Mouse (Mus musculus): Measurements from ENCODE around the gene Adra1b. TPM values are rescaled to one million over a fixed set of nuclear protein-coding genes. Genes with fewer than 3 reads are reported as not detected.

The Adra1b gene
- polyA plus RNA-seq, 1 experiment from 2014 or later, result 0.69 TPM

DNA sequence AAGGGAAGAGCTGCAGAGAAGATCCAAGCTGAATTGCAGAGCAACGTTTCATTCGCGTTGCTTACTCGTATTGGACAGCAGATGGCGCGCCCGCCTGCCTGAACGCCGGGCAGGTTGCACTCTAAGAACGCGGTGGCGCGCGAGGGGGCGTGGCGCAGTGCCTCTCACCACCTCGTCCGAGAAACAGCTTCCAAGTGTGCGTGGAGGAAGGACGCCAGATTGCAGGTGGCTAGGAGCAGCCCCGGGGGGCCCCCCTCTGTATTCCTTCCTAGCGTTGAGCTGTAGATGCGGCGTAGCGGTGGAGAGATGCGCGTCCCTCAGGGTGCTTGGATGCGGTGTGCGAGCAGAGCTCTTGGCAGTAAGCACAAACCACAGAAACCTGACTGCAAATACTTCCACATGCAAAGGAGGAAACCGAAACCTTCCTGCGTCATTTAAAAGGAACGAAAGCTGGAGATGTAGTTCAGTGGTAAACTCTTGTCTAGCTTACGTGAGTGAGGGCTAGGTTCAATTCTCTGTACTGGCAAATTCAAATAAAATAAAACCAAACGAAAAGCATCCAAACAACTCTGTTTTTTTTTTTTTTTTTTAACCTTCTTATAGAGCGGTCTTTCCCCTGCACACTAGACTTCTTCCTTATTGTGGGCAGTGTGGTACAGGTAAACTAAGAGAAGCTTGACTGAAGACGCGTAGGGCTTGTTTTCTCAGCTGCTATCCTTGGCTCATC lies 133.9 kb downstream of the Adra1b start:
- Histone ChIP-seq H3K27ac (no peak overlapping the region), H3K4me1 (replicated peaks) (no peaks in the 10 kb centered on the region), H3K9ac (replicated peaks) (peak overlapping the region; percentile 47; the same call in 1 of the 2 replicates), H3K36me3 (no peaks in the 10 kb centered on the region), H3K27me3 (peaks cover 20% of the 10 kb centered on the region), H3K4me2 (peak overlapping the region; percentile 76), H3K9me3 (no peaks in the 10 kb centered on the region), H3K4me3 (replicated peaks) (peak overlapping the region; percentile 53)
- WGBS, result 6% methylated on average over 37 of the region's 37 CpGs
- ATAC-seq (ENCODE audit: insufficient number of reproducible peaks, insufficient read depth, low FRiP score, low TSS enrichment, low read depth), result no peak

DNA sequence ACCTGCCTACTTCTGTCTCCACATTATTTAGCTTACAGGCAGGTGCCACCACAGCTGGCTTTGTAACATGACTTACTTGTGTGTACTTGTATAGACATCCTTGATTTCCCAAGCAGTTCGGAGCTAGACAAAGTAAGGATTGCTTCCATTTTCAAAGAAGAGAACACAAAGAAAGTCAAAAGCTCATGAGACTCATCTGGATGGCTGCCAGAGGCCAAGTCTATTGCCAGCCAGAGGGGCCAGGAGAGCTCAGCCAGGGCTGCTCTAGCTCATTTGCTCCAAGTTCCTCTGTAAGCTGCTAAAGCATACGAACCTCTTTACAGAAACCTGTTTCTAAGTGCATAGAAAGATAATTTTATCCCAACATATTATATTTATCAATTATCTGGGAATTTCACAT lies 142.6 kb downstream of the Adra1b start:
- Histone ChIP-seq H3K9me3 (no peaks in the 10 kb centered on the region), H3K4me2 (no peak overlapping the region), H3K27ac (no peak overlapping the region), H3K4me3 (replicated peaks) (no peak overlapping the region), H3K27me3 (peaks cover 11% of the 10 kb centered on the region; the same call in 1 of the 2 replicates), H3K36me3 (no peaks in the 10 kb centered on the region), H3K4me1 (replicated peaks) (no peaks in the 10 kb centered on the region), H3K9ac (replicated peaks) (no peak overlapping the region)
- 70% methylated on average over 2 of the region's 2 CpGs for WGBS
- no peak for ATAC-seq (ENCODE audit: insufficient number of reproducible peaks, insufficient read depth, low FRiP score, low TSS enrichment, low read depth)

- no peak for ATAC-seq (ENCODE audit: insufficient number of reproducible peaks, insufficient read depth, low FRiP score, low TSS enrichment, low read depth)
- Histone ChIP-seq H3K36me3 (no peaks in the 10 kb centered on the region), H3K4me3 (replicated peaks) (no peak overlapping the region), H3K4me1 (replicated peaks) (no peaks in the 10 kb centered on the region), H3K9ac (replicated peaks) (no peak overlapping the region), H3K4me2 (no peak overlapping the region), H3K27ac (no peak overlapping the region), H3K9me3 (no peaks in the 10 kb centered on the region), H3K27me3 (peaks cover 16% of the 10 kb centered on the region; the same call in 1 of the 2 replicates)
- 73% methylated on average over 5 of the region's 5 CpGs for WGBS
Measured at GRCm38 (mm10) chr11:43755411-43755810, 145.6 kb downstream of the Adra1b start.

DNA sequence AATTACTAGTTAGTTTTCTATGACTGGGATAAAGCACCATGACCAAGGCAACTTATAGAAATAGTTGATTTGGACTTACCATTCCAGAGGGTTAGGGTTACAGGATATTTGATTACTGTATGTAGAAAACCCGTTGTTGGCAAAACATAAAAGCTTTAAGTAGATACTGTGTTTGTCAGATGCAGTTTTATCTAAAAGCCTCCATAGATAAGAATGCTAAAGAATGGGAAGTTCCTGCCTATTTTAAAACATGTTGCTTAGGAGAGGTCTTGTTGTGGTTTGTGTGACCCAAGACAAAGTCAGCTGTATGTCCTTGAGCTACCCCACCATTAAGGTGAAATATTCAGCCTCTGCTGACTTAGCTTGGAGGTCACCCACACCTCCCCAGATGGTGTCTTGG lies 146.4 kb downstream of the Adra1b start:
- ATAC-seq (ENCODE audit: insufficient number of reproducible peaks, insufficient read depth, low FRiP score, low TSS enrichment, low read depth), result no peak
- H3K4me1 ChIP-seq (replicated peaks), result no peaks in the 10 kb centered on the region
- H3K4me3 ChIP-seq (replicated peaks), result no peak overlapping the region
- no peak overlapping the region for H3K4me2 ChIP-seq
- no peak overlapping the region for H3K9ac ChIP-seq (replicated peaks)
- no peaks in the 10 kb centered on the region for H3K36me3 ChIP-seq
- H3K27me3 ChIP-seq, result peaks cover 16% of the 10 kb centered on the region; the same call in 1 of the 2 replicates
- no peaks in the 10 kb centered on the region for H3K9me3 ChIP-seq
- H3K27ac ChIP-seq, result no peak overlapping the region
- 85% methylated on average over 1 of the region's 1 CpGs for WGBS

DNA sequence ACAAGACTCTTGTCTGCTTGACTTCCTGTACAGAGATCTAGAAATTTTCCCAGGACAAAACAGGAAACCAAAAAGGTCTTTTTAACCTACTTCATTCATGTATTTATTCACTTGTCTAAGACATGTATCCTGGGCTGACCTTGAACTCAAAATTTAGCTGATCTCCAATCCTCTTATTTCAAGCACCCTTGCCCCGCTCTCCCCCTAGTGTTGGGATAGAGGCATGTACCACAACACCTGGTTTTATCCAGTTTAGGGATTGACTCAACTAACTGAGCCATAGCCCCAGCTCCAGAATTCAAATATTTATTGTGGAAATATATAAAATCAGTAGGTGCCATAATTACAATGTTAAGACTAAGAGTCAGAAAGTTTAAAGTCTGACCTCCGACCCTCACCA lies 149.5 kb downstream of the Adra1b start:
- 71% methylated on average over 2 of the region's 2 CpGs for WGBS
- H3K4me3 ChIP-seq (replicated peaks), result no peak overlapping the region
- ATAC-seq (ENCODE audit: insufficient number of reproducible peaks, insufficient read depth, low FRiP score, low TSS enrichment, low read depth), result no peak
- peaks cover 6% of the 10 kb centered on the region for H3K4me1 ChIP-seq (replicated peaks)
- peaks cover 16% of the 10 kb centered on the region; the same call in 1 of the 2 replicates for H3K27me3 ChIP-seq
- no peaks in the 10 kb centered on the region for H3K36me3 ChIP-seq
- H3K9ac ChIP-seq (replicated peaks), result no peak overlapping the region
- H3K27ac ChIP-seq, result no peak overlapping the region
- H3K9me3 ChIP-seq, result no peaks in the 10 kb centered on the region
- no peak overlapping the region for H3K4me2 ChIP-seq

- peak within 1 kb of the TSS; percentile 31; the same call in 1 of the 2 replicates for H3K27ac ChIP-seq
- peak; percentile 96 for ATAC-seq (ENCODE audit: insufficient number of reproducible peaks, insufficient read depth, low FRiP score, low TSS enrichment, low read depth)
Measured at GRCm38 (mm10) chr11:43747233-43748226, 153.5 kb downstream of the Adra1b start, which contains the start of gene Ttc1. Ttc1 (minus strand) TSS chr11:43748008.

DNA sequence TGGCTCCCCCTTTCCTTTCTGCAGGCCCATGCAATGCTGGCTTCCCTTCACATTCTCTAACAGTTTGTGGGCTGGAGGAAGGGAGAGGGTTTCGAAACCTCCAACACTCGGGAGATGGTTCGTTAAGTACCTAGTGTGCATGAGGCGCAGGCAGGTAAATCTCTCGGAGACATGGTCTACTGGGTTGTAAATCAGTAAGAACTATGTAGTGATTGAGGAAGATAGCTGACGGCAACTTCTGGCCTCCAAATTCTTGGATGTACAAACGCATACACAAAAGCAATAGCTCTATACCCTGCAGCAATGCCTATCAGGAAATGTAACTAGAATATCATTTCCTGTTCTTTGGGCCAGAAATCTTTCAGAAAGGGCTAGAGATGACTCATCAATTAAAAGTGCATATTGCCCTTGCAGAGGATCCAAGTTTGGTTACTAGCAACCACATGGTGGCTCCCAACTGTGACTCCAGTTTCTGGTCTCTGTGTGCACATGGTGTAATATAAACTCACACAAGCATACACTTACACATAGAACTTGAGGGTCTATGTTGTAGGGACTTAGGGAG lies 172.2 kb downstream of the Adra1b start:
- no peak for ATAC-seq (ENCODE audit: insufficient number of reproducible peaks, insufficient read depth, low FRiP score, low TSS enrichment, low read depth)
- WGBS, result 80% methylated on average over 7 of the region's 7 CpGs
- Histone ChIP-seq H3K36me3 (peaks cover 61% of the 10 kb centered on the region), H3K4me2 (no peak overlapping the region), H3K4me3 (replicated peaks) (no peak overlapping the region), H3K9me3 (no peaks in the 10 kb centered on the region), H3K4me1 (replicated peaks) (no peaks in the 10 kb centered on the region), H3K27me3 (no peaks in the 10 kb centered on the region), H3K27ac (no peak overlapping the region), H3K9ac (replicated peaks) (no peak overlapping the region)

More at GRCm38 (mm10) chr11:43747233-43748226, 153.5 kb downstream of the Adra1b start, which contains the start of gene Ttc1:
- H3K4me2 ChIP-seq, result peak within 1 kb of the TSS; percentile 87
- H3K9ac ChIP-seq (replicated peaks), result peak within 1 kb of the TSS; percentile 72
- H3K9me3 ChIP-seq, result no peaks in the 10 kb centered on the region
- peak within 1 kb of the TSS; percentile 74 for H3K4me3 ChIP-seq (replicated peaks)
- peaks cover 26% of the 10 kb centered on the region for H3K36me3 ChIP-seq
- peaks cover 6% of the 10 kb centered on the region for H3K4me1 ChIP-seq (replicated peaks)
- 5% methylated on average over 47 of the region's 47 CpGs for WGBS
- H3K27me3 ChIP-seq, result 0 out of 2 replicates have a peak, but pooled peaks cover under 1% of the 10 kb centered on the region

DNA sequence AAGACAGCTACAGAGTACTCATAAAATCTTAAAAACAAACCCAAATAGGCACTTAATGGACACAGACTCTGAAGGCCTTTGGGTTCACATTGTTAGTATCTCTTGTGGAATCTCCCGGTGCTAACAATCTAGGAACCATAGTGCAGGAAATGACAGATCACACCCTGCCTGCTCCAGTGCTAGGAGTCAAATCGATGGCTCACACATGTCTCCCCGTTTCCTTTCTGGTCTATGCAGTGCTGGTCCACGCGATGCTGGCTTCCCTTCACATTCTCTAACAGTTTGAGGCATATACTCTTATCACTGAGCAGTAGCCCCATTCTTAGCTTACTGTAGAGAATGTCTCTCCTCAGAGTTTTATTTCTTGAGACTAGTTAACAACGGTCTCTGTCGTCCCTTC lies 173.2 kb downstream of the Adra1b start:
- no peak overlapping the region for H3K9ac ChIP-seq (replicated peaks)
- H3K27me3 ChIP-seq, result no peaks in the 10 kb centered on the region
- H3K36me3 ChIP-seq, result peaks cover 60% of the 10 kb centered on the region
- H3K27ac ChIP-seq, result no peak overlapping the region
- 85% methylated on average over 7 of the region's 7 CpGs for WGBS
- H3K4me2 ChIP-seq, result no peak overlapping the region
- H3K4me3 ChIP-seq (replicated peaks), result no peak overlapping the region
- ATAC-seq (ENCODE audit: insufficient number of reproducible peaks, insufficient read depth, low FRiP score, low TSS enrichment, low read depth), result no peak
- H3K9me3 ChIP-seq, result no peaks in the 10 kb centered on the region
- no peaks in the 10 kb centered on the region for H3K4me1 ChIP-seq (replicated peaks)

Other genes with a start within 250 kb of the Adra1b start
- 43.4 and 49.7 TPM in 2 replicates for gene Pwwp2a, start 219.2 kb downstream of the Adra1b start, polyA plus RNA-seq (2016; fragmentation: Nextera tagmentation; extraction: Ambion mirVana)
- 74.4 and 74.8 TPM in 2 replicates for gene Ttc1, start 153.2 kb downstream of the Adra1b start, polyA plus RNA-seq (2016; fragmentation: Nextera tagmentation; extraction: Ambion mirVana)

Measured in limb, embryonic 12.5 days (tissue).